Mouse (Mus musculus): ENCODE measurements at regions not wholly inside any gene's neighbourhood (a gene's known extent, or its start where the extent isn't known, plus 50 kb on each side); places are given as distances from the start of the nearest gene placed in this dataset.

GRCm38 (mm10) chr14:78157660-78158059, 68.9 kb upstream of the Fam216b start:
- H3K4me3 ChIP-seq (ENCODE audit: low read depth, low read length): no peak overlapping the region
- H3K27ac ChIP-seq (ENCODE audit: insufficient read depth, low read length): no peak overlapping the region
- H3K4me1 ChIP-seq (ENCODE audit: control insufficient read depth, insufficient read depth, low read length): no peaks in the 10 kb centered on the region
- H3K9ac ChIP-seq (ENCODE audit: low read depth, poor library complexity, severe bottlenecking): no peak overlapping the region
- H3K9me3 ChIP-seq (replicated peaks; ENCODE audit: control insufficient read depth, insufficient read depth, low read length, poor library complexity, severe bottlenecking): peaks cover 5% of the 10 kb centered on the region
- no peaks in the 10 kb centered on the region for H3K36me3 ChIP-seq (ENCODE audit: control insufficient read depth, insufficient read depth, low read length, poor library complexity, severe bottlenecking)
- no peaks in the 10 kb centered on the region for H3K27me3 ChIP-seq (ENCODE audit: control insufficient read depth, insufficient read depth, low read length, poor library complexity, severe bottlenecking)
- no peak for TF ChIP-seq CTCF (IDR thresholded peaks at IDR 0.05; ENCODE audit: low read depth, low read length)
- no peak for TF ChIP-seq EP300 (IDR thresholded peaks at IDR 0.05; ENCODE audit: insufficient read depth, low read depth, low read length)
- no peak for TF ChIP-seq POLR2A (IDR thresholded peaks at IDR 0.05; ENCODE audit: insufficient read depth, low read length)

GRCm38 (mm10) chr14:78148851-78149250, 60.0 kb upstream of the Fam216b start:
- Histone ChIP-seq H3K36me3 (ENCODE audit: control insufficient read depth, insufficient read depth, low read length, poor library complexity, severe bottlenecking) (no peaks in the 10 kb centered on the region), H3K4me1 (ENCODE audit: control insufficient read depth, insufficient read depth, low read length) (no peaks in the 10 kb centered on the region), H3K4me3 (ENCODE audit: low read depth, low read length) (no peak overlapping the region), H3K27me3 (ENCODE audit: control insufficient read depth, insufficient read depth, low read length, poor library complexity, severe bottlenecking) (no peaks in the 10 kb centered on the region), H3K9me3 (replicated peaks; ENCODE audit: control insufficient read depth, insufficient read depth, low read length, poor library complexity, severe bottlenecking) (no peaks in the 10 kb centered on the region), H3K27ac (ENCODE audit: insufficient read depth, low read length) (no peak overlapping the region), H3K9ac (ENCODE audit: low read depth, poor library complexity, severe bottlenecking) (no peak overlapping the region)
- TF ChIP-seq POLR2A (IDR thresholded peaks at IDR 0.05; ENCODE audit: insufficient read depth, low read length): no peak

- Histone ChIP-seq H3K9me3 (replicated peaks; ENCODE audit: control insufficient read depth, insufficient read depth, low read length, poor library complexity, severe bottlenecking) (no peaks in the 10 kb centered on the region), H3K4me1 (ENCODE audit: control insufficient read depth, insufficient read depth, low read length) (no peaks in the 10 kb centered on the region), H3K4me3 (ENCODE audit: low read depth, low read length) (no peak overlapping the region), H3K9ac (ENCODE audit: low read depth, poor library complexity, severe bottlenecking) (no peak overlapping the region), H3K27me3 (ENCODE audit: control insufficient read depth, insufficient read depth, low read length, poor library complexity, severe bottlenecking) (no peaks in the 10 kb centered on the region), H3K27ac (ENCODE audit: insufficient read depth, low read length) (no peak overlapping the region), H3K36me3 (ENCODE audit: control insufficient read depth, insufficient read depth, low read length, poor library complexity, severe bottlenecking) (no peaks in the 10 kb centered on the region)
- TF ChIP-seq POLR2A (IDR thresholded peaks at IDR 0.05; ENCODE audit: insufficient read depth, low read length) (no peak), EP300 (IDR thresholded peaks at IDR 0.05; ENCODE audit: insufficient read depth, low read depth, low read length) (no peak), CTCF (IDR thresholded peaks at IDR 0.05; ENCODE audit: low read depth, low read length) (no peak)
These were observed 54.9 kb upstream of the Fam216b start for GRCm38 (mm10) chr14:78143751-78144150.

Data from ES-Bruce4 (cell line).